Mouse (Mus musculus) embryonic facial prominence, embryonic 14.5 days (tissue): ENCODE data around the gene Lrrc4b. TPM values are rescaled to one million over a fixed set of nuclear protein-coding genes. Genes with fewer than 3 reads are reported as not detected.

Source experiments
- ATAC-seq: fragments of 200-750 bp; cut with Nextera tagmentation; 2 replicates; pipeline ENCODE4 v1.8.0; 2017; ENCODE audit warnings: low read depth, moderate number of reproducible peaks, moderate TSS enrichment
- DNase-seq: peaks from one replicate; pipeline ENCODE4 v3.0.0-alpha.2; 2015; ENCODE audit warnings: low spot score
- H3K27ac ChIP-seq: fragments of 300-500 bp; sonication (generic); replicated peaks from 2 replicates; pipeline ENCODE4 v1.5.1; 2014; ENCODE audit warnings: low read depth, mild to moderate bottlenecking, low read length, moderate library complexity
- H3K27me3 ChIP-seq: fragments of 300-500 bp; sonication (generic); replicated peaks from 2 replicates; pipeline ENCODE4 v1.6.1; 2014; ENCODE audit warnings: low read length; ENCODE audit not compliant: control insufficient read depth, insufficient read depth
- H3K36me3 ChIP-seq: fragments of 300-500 bp; sonication (generic); 2 replicates; pipeline ENCODE4 v1.6.1; 2014; ENCODE audit warnings: low read length, mixed read lengths; ENCODE audit not compliant: control insufficient read depth, insufficient read depth
- H3K4me1 ChIP-seq: fragments of 300-500 bp; sonication (generic); 2 replicates; pipeline ENCODE4 v1.6.1; 2014; ENCODE audit warnings: antibody characterized with exemption, low read length; ENCODE audit not compliant: control insufficient read depth, insufficient read depth
- H3K4me2 ChIP-seq: fragments of 300-500 bp; sonication (generic); 2 replicates; pipeline ENCODE4 v1.6.1; 2014; ENCODE audit warnings: low read depth, mild to moderate bottlenecking, low read length, moderate library complexity, mixed read lengths
- H3K4me3 ChIP-seq: fragments of 300-500 bp; sonication (generic); 2 replicates; pipeline ENCODE4 v1.5.1; 2014; ENCODE audit warnings: low read depth, mild to moderate bottlenecking, low read length
- H3K9ac ChIP-seq: fragments of 300-500 bp; sonication (generic); 2 replicates; pipeline ENCODE4 v1.6.1; 2014; ENCODE audit warnings: low read depth, mild to moderate bottlenecking, low read length, moderate library complexity, mixed read lengths
- H3K9me3 ChIP-seq: fragments of 300-500 bp; sonication (generic); 2 replicates; pipeline ENCODE4 v1.6.1; 2016; ENCODE audit warnings: low read length; ENCODE audit not compliant: control insufficient read depth
- WGBS: fragments of 180-500 bp; shearing (Covaris S2); extraction: QIAGEN DNeasy Blood & Tissue Kit; methylation state at CpG from one replicate; pipeline ENCODE4 v1.1.7; 2014; 5-methylcytosine and 5-hydroxymethylcytosine counted together
- polyA plus RNA-seq: library from polyadenylated mRNA; unstranded; fragments of >200 nt; fragmentation: Nextera tagmentation; extraction: Ambion mirVana; gene quantifications from 2 replicates; pipeline ENCODE4 v1.2.1, GENCODE M21; 2014

The Lrrc4b gene
- 1.8 and 2.1 TPM in 2 replicates for polyA plus RNA-seq

DNA sequence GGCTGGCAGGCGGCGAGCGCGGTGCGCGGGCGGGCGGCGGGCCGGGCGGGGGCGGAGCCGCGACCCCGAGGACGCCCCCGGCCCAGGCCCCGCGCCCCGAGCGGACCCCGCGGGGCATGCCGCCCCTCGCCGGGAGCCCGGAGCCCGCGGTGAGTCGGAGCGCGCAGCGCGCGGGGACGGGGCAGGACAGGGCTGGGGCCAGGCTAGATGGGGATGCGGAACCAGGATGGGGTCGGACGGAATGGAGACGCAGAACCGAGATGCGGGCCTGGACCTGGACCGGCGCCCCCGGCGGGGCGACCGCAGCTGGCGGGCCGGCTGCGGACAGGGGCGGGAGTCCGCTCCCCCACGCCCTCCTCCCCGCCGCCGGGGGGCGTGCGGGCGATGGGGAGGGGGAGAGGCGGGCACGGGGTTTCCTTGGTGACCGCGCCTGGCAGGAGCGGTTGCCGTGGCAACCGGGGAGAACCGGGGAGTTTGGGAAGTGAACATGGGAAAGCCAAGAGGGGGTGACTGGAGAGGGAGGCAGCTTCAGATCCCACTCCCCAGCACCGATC lies at the start of gene Lrrc4b:
Gene Lrrc4b, plus strand, starts transcription at position 51 of the 554 bp plus-strand sequence.
- Histone ChIP-seq H3K36me3 (no peaks in the 10 kb centered on the region), H3K4me3 (peak within 1 kb of the TSS; percentile 61), H3K4me2 (peak within 1 kb of the TSS; percentile 76), H3K9ac (peak within 1 kb of the TSS; percentile 71), H3K27ac (peak within 1 kb of the TSS; percentile 67), H3K4me1 (peaks cover 5% of the 10 kb centered on the region; the same call in 1 of the 2 replicates), H3K27me3 (peaks cover 32% of the 10 kb centered on the region), H3K9me3 (no peaks in the 10 kb centered on the region)
- WGBS: 0% methylated on average over 7 of the region's 69 CpGs
- DNase-seq (peak; percentile 71), ATAC-seq (peak; percentile 56)

DNA sequence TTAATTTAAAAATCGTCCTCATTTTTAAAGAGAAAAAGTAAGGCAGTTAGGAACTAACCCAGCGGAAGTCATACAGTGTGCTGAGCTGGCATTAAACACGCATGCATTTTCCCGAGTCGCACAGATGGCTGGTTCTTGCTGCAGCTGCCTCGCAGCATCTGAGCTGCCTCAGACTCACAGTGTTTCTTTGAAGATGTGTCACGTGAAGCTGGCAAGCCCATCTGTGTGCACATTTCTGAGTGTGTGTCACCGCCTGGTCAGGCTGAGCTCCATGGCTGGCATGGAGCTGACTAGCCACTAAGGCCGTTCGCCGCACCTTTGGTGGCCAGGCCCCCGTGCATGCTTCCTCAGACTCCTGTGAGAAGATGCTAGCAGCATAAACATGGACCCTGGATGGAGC lies 46.3 kb upstream of the Lrrc4b start:
- no peak overlapping the region for H3K4me3 ChIP-seq

DNA sequence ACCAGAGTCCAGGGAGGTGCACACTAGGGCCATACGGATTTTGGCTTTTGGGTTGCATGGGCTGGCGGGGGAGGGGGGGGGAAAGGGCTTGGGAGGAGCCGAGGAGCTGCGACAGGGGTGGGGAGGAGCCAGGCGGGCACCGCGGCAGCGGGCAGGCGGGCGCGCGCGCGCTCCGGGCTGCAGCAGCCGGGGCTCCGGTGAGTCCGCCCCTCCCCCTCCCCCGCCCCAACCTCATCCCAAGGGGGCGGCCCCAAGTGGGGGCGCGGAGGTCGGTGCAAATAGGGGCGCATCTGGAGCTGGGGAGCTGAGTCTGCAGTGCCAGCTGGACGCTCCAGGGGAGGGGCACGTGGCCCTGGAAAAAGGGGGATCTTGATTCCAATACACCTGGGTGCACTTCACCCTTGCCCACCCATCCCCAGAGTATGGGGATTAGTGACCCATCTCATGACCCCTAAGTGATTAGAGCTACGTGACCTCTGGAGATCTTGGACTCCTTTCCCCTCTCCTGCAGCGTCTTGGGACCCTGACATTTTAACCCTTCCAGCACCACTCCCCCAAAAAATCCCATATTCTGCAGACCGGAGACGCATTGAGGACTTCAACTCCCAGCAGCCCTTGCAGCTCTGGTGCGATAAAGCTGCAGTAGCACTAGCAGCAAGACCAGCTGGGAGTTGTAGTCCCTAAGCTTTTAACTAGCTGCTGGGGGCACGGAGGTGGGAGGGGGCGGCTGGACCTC lies 44.7 kb upstream of the Lrrc4b start, which contains the start of gene Syt3:
Gene Syt3, plus strand, starts transcription at position 123 of the 736 bp plus-strand sequence.
- DNase-seq (peak; percentile 86), ATAC-seq (peak; percentile 88)
- Histone ChIP-seq H3K4me1 (no peaks in the 10 kb centered on the region), H3K9me3 (no peaks in the 10 kb centered on the region), H3K9ac (peak within 1 kb of the TSS; percentile 56), H3K27me3 (no peaks in the 10 kb centered on the region; the same call in 1 of the 2 replicates), H3K4me2 (peak within 1 kb of the TSS; percentile 91), H3K27ac (no peak within 1 kb of the TSS), H3K4me3 (peak within 1 kb of the TSS; percentile 50), H3K36me3 (no peaks in the 10 kb centered on the region)
- WGBS: 0% methylated on average over 12 of the region's 33 CpGs

More for the DNA sequence above, 46.3 kb upstream of the Lrrc4b start:
- no peaks in the 10 kb centered on the region for H3K9me3 ChIP-seq
- no peaks in the 10 kb centered on the region for H3K36me3 ChIP-seq
- DNase-seq (no peak), ATAC-seq (peak; percentile 20; the same call in 1 of the 2 replicates)
- H3K9ac ChIP-seq: no peak overlapping the region
- no peaks in the 10 kb centered on the region for H3K4me1 ChIP-seq
- no peak overlapping the region for H3K4me2 ChIP-seq
- no peaks in the 10 kb centered on the region; the same call in 1 of the 2 replicates for H3K27me3 ChIP-seq
- no peak overlapping the region for H3K27ac ChIP-seq
- whole genome bisulfite sequencing: 69% methylated on average over 12 of the region's 12 CpGs

DNA sequence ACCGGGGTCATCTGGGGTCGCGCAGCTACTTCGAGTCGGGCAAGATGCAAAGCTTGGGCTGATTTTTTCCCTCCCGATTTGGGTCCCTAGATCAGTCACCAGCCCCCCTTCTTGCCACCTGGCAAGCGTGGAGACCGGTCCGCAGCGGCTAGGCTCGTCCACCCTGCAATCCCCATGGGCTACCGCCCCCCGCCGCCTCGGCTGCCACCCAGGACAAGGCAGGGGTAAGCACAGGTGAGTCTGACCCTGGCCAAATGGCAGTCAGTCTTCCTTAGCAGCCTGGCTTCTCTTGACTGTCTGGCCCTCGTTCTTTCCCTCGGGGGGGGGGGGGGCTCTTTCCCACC lies 44.1 kb upstream of the Lrrc4b start:
- Histone ChIP-seq H3K9ac (peak overlapping the region; percentile 56), H3K9me3 (no peaks in the 10 kb centered on the region), H3K4me2 (peak overlapping the region; percentile 91), H3K27ac (no peak overlapping the region), H3K27me3 (no peaks in the 10 kb centered on the region; the same call in 1 of the 2 replicates), H3K4me1 (no peaks in the 10 kb centered on the region), H3K36me3 (no peaks in the 10 kb centered on the region), H3K4me3 (peak overlapping the region; percentile 50)
- no peak for DNase-seq
- ATAC-seq: peak; percentile 34; the same call in 1 of the 2 replicates
- 0% methylated on average over 14 of the region's 17 CpGs for WGBS

DNA sequence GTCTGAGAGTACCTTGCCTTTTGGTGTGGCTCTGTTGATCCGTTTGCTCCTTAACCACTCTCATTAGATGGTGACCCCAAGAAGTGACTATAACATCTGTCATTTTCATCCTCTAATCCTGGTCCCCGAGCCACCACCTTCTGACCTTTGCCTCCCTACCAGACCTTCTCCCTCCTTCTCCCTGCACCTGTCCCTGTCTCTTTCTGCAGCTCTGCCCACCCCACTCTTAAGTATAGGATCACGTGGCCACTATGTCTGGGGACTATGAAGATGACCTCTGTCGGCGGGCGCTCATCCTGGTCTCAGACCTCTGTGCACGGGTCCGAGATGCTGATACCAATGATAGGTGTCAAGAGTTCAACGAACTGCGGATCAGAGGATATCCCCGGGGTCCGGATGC lies 43.1 kb upstream of the Lrrc4b start, which contains the start of gene 1700008O03Rik:
Gene 1700008O03Rik, minus strand, starts transcription at position 101 of the 400 bp plus-strand sequence.
- no peak for DNase-seq
- H3K27me3 ChIP-seq: no peaks in the 10 kb centered on the region; the same call in 1 of the 2 replicates
- WGBS: 78% methylated on average over 12 of the region's 12 CpGs

DNA sequence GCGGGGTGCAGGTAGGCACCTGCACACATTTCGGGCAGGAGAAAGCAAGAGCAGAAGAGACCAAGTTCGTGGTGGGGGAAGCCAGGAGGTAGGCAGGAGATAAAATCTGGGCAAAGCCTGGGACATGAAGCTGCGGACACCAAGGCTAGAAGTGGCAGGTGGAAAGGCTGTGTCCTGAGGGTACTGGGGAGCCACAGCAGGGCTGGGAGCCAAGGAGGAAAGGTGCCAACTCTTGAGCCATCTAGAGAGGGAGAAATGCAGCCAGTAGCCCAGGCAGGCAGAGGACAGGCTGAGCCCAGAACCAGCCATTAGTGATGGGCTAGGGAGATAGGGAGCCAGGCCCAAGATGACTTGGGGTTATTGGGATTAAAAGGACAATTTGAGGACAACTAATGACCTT lies 37.0 kb upstream of the Lrrc4b start:
- no peak for ATAC-seq
- Histone ChIP-seq H3K4me1 (no peaks in the 10 kb centered on the region), H3K27me3 (no peaks in the 10 kb centered on the region), H3K9me3 (no peaks in the 10 kb centered on the region), H3K27ac (no peak overlapping the region), H3K36me3 (no peaks in the 10 kb centered on the region), H3K4me2 (no peak overlapping the region), H3K9ac (no peak overlapping the region), H3K4me3 (no peak overlapping the region)
- DNase-seq: no peak
- WGBS: 69% methylated on average over 4 of the region's 4 CpGs

More for the DNA sequence above, 43.1 kb upstream of the Lrrc4b start, which contains the start of gene 1700008O03Rik:
- Histone ChIP-seq H3K27ac (no peak within 1 kb of the TSS), H3K9ac (peak within 1 kb of the TSS; percentile 56), H3K36me3 (no peaks in the 10 kb centered on the region), H3K4me2 (peak within 1 kb of the TSS; percentile 91), H3K4me1 (no peaks in the 10 kb centered on the region), H3K9me3 (no peaks in the 10 kb centered on the region), H3K4me3 (peak within 1 kb of the TSS; percentile 50)
- ATAC-seq: no peak

DNA sequence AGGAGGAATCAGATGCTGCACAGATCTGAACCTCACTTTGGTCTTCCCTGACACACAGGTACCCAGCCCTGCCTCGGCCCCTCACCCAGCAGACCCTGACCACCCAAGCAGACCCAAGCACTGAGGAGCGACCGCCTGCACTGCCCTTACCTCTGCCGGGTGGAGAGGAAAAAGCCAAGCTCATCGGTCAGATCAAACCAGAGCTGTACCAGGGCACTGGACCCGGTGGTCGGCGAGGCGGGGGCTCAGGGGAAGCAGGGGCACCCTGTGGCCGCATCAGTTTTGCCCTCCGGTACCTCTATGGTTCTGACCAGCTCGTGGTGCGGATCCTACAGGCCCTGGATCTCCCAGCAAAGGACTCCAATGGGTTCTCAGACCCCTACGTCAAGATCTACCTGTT lies 36.5 kb upstream of the Lrrc4b start:
- DNase-seq: no peak
- 82% methylated on average over 9 of the region's 14 CpGs for WGBS
- no peak for ATAC-seq

DNA sequence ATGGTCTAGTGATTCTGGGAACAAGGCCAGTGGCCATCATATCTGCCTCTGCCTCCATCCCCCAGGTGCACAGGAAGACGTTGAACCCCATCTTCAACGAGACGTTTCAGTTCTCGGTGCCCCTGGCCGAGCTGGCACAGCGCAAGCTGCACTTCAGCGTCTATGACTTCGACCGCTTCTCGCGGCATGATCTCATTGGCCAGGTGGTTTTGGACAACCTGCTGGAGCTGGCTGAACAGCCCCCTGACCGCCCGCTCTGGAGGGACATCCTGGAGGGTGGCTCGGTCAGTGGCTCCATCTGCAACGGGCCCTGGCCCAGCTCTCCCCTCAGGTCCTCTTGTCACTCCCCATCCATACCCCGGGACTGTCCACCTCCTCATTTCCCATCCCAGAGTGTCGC lies 35.5 kb upstream of the Lrrc4b start:
- Histone ChIP-seq H3K4me1 (no peaks in the 10 kb centered on the region), H3K9me3 (no peaks in the 10 kb centered on the region), H3K36me3 (no peaks in the 10 kb centered on the region), H3K4me3 (no peak overlapping the region), H3K9ac (no peak overlapping the region), H3K4me2 (no peak overlapping the region), H3K27ac (no peak overlapping the region), H3K27me3 (no peaks in the 10 kb centered on the region)
- 92% methylated on average over 17 of the region's 17 CpGs for WGBS
- ATAC-seq (no peak), DNase-seq (no peak)

More for the DNA sequence above, 36.5 kb upstream of the Lrrc4b start:
- Histone ChIP-seq H3K27ac (no peak overlapping the region), H3K36me3 (no peaks in the 10 kb centered on the region), H3K4me3 (no peak overlapping the region), H3K9ac (no peak overlapping the region), H3K4me2 (no peak overlapping the region), H3K4me1 (no peaks in the 10 kb centered on the region), H3K27me3 (no peaks in the 10 kb centered on the region), H3K9me3 (no peaks in the 10 kb centered on the region)
